Mouse (Mus musculus) frontal cortex, adult 2 months (tissue): ENCODE data around the gene Ctsll3. TPM values are rescaled to one million over a fixed set of nuclear protein-coding genes. Genes with fewer than 3 reads are reported as not detected.

ENCODE experiments used
- DNase-seq, 2 experiments: peaks; one replicate each; pipeline ENCODE4 v3.0.0; 2022; ENCODE audit warnings: low spot score in 1 of 2; ENCODE audit errors: extremely low spot score in 1 of 2
- polyA plus RNA-seq: library from polyadenylated mRNA; depleted of rRNA; stranded (reverse); fragments of >200 nt; gene quantifications from 2 replicates; pipeline ENCODE4 v1.2.3, GENCODE M21; 2012; rRNA removed

Ctsll3 gene
- polyA plus RNA-seq, 1 experiment, result not detected

DNA sequence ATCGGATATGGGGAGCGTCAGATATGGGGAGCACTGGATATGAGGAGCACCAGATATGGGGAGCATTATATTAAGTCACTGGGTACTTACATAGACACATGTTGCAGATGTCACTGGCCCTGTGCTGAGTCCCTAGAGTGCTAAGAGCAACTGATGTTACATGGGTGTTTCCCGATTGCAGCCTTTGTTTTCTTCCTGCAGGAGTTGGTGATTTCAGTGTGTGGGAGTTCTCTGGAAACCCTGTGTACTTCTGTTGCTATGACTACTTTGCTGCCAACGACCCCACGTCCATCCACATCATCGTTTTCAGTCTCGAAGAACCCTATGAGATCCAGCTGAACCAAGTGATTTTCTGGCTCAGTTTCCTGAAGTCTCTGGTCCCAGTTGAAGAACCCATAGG lies 51.7 kb downstream of the Ctsll3 start:
- DNase-seq, result no peak

DNA sequence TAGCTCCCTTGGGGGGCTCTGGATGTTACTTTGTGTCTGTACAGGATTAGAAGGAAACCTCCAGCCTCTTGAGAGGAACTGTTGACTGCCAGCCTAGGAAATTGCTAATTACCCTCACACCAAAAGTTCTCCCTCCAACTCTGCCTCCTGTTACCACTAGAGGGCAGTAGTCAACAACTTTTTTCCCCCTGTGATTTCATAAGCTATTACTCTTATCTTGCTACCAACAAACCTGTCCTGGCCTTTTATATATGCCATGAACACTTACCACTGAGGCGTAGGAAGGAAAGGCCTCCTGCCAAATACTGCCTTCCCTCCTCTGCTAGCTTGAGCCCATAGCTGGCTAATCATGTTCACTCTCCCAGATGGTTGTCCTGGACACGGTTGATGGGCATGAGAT lies 54.1 kb downstream of the Ctsll3 start:
- peak in 1 of 2 experiments; percentile 43 for DNase-seq

Other genes starting within 250 kb of the Ctsll3 start
- gene Dapk1, start 200.9 kb downstream of the Ctsll3 start, polyA plus RNA-seq, result 71.4 and 83.6 TPM in 2 replicates
- gene BC051665, start 16.5 kb downstream of the Ctsll3 start, polyA plus RNA-seq, result not detected in 2 replicates
- 0.26 and 0.36 TPM in 2 replicates for gene 4930486L24Rik, start 61.6 kb upstream of the Ctsll3 start, polyA plus RNA-seq
- gene Gm49392, start 94.0 kb upstream of the Ctsll3 start, polyA plus RNA-seq, result 0.22 and 0.27 TPM in 2 replicates
- 1.8 and 2.2 TPM in 2 replicates for gene Ctla2b, start 94.6 kb upstream of the Ctsll3 start, polyA plus RNA-seq
- gene Tpbpb, start 102.0 kb upstream of the Ctsll3 start, polyA plus RNA-seq, result 3.9 and 11.2 TPM in 2 replicates
- not detected in 2 replicates for gene Gm49393, start 132.7 kb upstream of the Ctsll3 start, polyA plus RNA-seq
- gene Gm49391, start 133.7 kb upstream of the Ctsll3 start, polyA plus RNA-seq, result 3.2 and 4.8 TPM in 2 replicates
- gene Ctla2a, start 133.8 kb upstream of the Ctsll3 start, polyA plus RNA-seq, result 22.7 and 44.1 TPM in 2 replicates
- 25.3 and 50.1 TPM in 2 replicates for gene Tpbpa, start 139.1 kb upstream of the Ctsll3 start, polyA plus RNA-seq
- gene Ctsj, start 203.1 kb upstream of the Ctsll3 start, polyA plus RNA-seq, result 1.8 and 11.0 TPM in 2 replicates
- 0.20 and 0.21 TPM in 2 replicates for gene Ctsq, start 237.8 kb upstream of the Ctsll3 start, polyA plus RNA-seq